Mouse (Mus musculus) intestine, postnatal 0 days (tissue): ENCODE measurements around the gene Rab27a. TPM values are rescaled to one million over a fixed set of nuclear protein-coding genes. Genes with fewer than 3 reads are reported as not detected.
"Not testable (repeated sequence)": the region's sequence is repeated elsewhere in the genome, so short reads cannot be mapped to it uniquely, and the experiment has no call there.

ENCODE experiments used
- ATAC-seq: fragments of 200-750 bp; cut with Nextera tagmentation; 2 replicates; pipeline ENCODE4 v1.8.0; 2017; ENCODE audit warnings: mild to moderate bottlenecking, moderate TSS enrichment, moderate library complexity
- H3K27ac ChIP-seq: fragments of 300-500 bp; sonication (generic); 2 replicates; pipeline ENCODE4 v1.5.1; 2014; ENCODE audit warnings: mild to moderate bottlenecking, low read depth, low read length, moderate library complexity
- H3K27me3 ChIP-seq: fragments of 300-500 bp; sonication (generic); replicated peaks from 2 replicates; pipeline ENCODE4 v1.6.1; 2014; ENCODE audit warnings: low read length, mixed read lengths; ENCODE audit not compliant: control insufficient read depth, insufficient read depth
- H3K36me3 ChIP-seq: fragments of 300-500 bp; sonication (generic); 2 replicates; pipeline ENCODE4 v1.6.1; 2014; ENCODE audit warnings: mild to moderate bottlenecking, moderate library complexity; ENCODE audit not compliant: control insufficient read depth, insufficient read depth
- H3K4me1 ChIP-seq: fragments of 300-500 bp; sonication (generic); replicated peaks from 2 replicates; pipeline ENCODE4 v1.6.1; 2014; ENCODE audit warnings: antibody characterized with exemption, low read length, mixed read lengths; ENCODE audit not compliant: control insufficient read depth, insufficient read depth
- H3K4me2 ChIP-seq: fragments of 300-500 bp; sonication (generic); replicated peaks from 2 replicates; pipeline ENCODE4 v1.6.1; 2014; ENCODE audit warnings: low read depth, mild to moderate bottlenecking, moderate library complexity
- H3K4me3 ChIP-seq: fragments of 300-500 bp; sonication (generic); 2 replicates; pipeline ENCODE4 v1.5.1; 2014; ENCODE audit warnings: low read depth, low read length
- H3K9ac ChIP-seq: fragments of 300-500 bp; sonication (generic); 2 replicates; pipeline ENCODE4 v1.6.1; 2014; ENCODE audit warnings: mild to moderate bottlenecking, low read depth, low read length
- H3K9me3 ChIP-seq: fragments of 300-500 bp; sonication (generic); 2 replicates; pipeline ENCODE4 v1.6.1; 2016; ENCODE audit warnings: mixed run types; ENCODE audit not compliant: control insufficient read depth
- CTCF ChIP-seq: sonication (generic); IDR thresholded peaks from 2 replicates; pipeline ENCODE4 v1.5.1; 2016; ENCODE audit warnings: low read depth, mild to moderate bottlenecking, control low read depth, antibody characterized with exemption, moderate library complexity
- WGBS: fragments of 180-500 bp; shearing (Covaris S2); extraction: QIAGEN DNeasy Blood & Tissue Kit; methylation state at CpG from one replicate; pipeline ENCODE4 v1.1.7; 2014; 5-methylcytosine and 5-hydroxymethylcytosine counted together
- polyA plus RNA-seq: library from polyadenylated mRNA; unstranded; fragments of >200 nt; fragmentation: Nextera tagmentation; extraction: Ambion mirVana; gene quantifications from 2 replicates; pipeline ENCODE4 v1.2.1, GENCODE M21; 2015

The Rab27a gene
- polyA plus RNA-seq, 1 experiment from 2014 or later, result 5.7 TPM

- WGBS, result 55% methylated on average over 10 of the region's 10 CpGs
- H3K4me2 ChIP-seq, result no peak overlapping the region
- peak; percentile 50 for TF ChIP-seq CTCF
- no peaks in the 10 kb centered on the region for H3K4me1 ChIP-seq
- H3K27me3 ChIP-seq, result no peaks in the 10 kb centered on the region
- H3K9me3 ChIP-seq, result no peaks in the 10 kb centered on the region
- H3K36me3 ChIP-seq, result no peaks in the 10 kb centered on the region
- H3K27ac ChIP-seq, result no peak overlapping the region
- H3K9ac ChIP-seq, result no peak overlapping the region
- H3K4me3 ChIP-seq, result no peak overlapping the region
- ATAC-seq, result no peak
Measured at GRCm38 (mm10) chr9:73070971-73071659, 26.5 kb downstream of the Rab27a start.

DNA sequence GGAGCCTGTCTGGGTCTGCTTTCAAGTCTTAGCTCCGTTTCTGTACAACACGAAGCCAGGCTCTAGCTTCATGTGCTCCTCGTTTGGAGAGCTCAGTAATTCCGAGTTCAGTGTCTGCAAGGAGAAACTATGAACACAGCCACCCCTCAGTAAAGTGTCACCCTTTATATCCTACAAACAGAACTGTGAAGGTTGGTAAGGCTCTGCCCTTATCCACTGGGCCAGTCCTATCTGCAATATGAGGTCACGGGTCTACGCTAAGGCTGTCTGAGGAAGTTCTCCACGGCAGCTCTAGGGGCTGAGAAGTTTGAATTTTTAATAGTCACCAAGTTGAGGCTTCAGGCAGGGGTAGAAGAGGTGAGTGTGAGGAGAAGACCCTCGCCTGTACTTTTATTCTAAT, 27.8 kb downstream of the Rab27a start:
- no peaks in the 10 kb centered on the region for H3K36me3 ChIP-seq

DNA sequence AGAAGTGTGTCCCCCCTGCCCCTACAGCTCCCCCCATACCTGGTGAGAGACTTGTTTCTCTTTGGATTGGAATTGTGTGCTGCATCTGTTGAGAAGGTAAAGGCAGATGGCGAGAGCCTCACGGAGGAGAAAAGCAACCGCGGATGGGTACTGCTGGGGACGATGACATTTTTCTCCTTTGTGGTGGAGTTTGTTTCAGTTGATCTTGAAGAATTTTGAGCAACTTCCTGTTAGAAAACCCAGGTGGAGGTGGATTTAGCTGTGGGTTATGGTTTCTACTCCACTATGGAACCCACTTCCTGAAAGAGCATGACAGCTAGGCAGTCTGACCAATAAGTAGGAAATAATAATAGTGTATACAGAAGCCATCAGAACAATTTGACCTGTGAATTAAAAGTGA, 28.5 kb downstream of the Rab27a start:
- TF ChIP-seq CTCF, result no peak
- H3K4me3 ChIP-seq, result no peak overlapping the region
- H3K9ac ChIP-seq, result no peak overlapping the region
- no peaks in the 10 kb centered on the region for H3K36me3 ChIP-seq
- no peak for ATAC-seq
- H3K9me3 ChIP-seq, result no peaks in the 10 kb centered on the region
- WGBS, result 88% methylated on average over 5 of the region's 5 CpGs
- no peaks in the 10 kb centered on the region for H3K4me1 ChIP-seq
- H3K27ac ChIP-seq, result no peak overlapping the region
- no peaks in the 10 kb centered on the region for H3K27me3 ChIP-seq
- no peak overlapping the region for H3K4me2 ChIP-seq

More for the DNA sequence above, 27.8 kb downstream of the Rab27a start:
- no peaks in the 10 kb centered on the region for H3K27me3 ChIP-seq
- H3K4me2 ChIP-seq, result no peak overlapping the region
- H3K9me3 ChIP-seq, result no peaks in the 10 kb centered on the region
- no peaks in the 10 kb centered on the region for H3K4me1 ChIP-seq
- H3K4me3 ChIP-seq, result no peak overlapping the region
- H3K9ac ChIP-seq, result no peak overlapping the region
- TF ChIP-seq CTCF, result no peak
- H3K27ac ChIP-seq, result no peak overlapping the region
- WGBS, result 81% methylated on average over 8 of the region's 8 CpGs
- ATAC-seq, result no peak

DNA sequence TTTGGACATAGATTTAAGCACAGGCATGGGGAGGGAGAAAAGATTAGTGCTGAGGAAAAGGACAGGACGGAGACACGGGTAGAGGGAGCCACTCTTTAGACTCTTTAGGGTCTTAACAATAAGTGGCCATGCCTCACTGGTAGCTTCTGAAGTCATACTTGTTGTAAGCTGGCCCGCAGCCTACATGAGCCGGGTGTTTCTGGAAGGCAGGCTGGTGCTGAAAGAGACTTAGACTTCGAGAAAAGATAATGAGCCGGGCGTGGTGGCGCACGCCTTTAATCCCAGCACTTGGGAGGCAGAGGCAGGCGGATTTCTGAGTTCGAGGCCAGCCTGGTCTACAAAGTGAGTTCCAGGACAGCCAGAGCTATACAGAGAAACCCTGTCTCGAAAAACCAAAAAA, 34.7 kb downstream of the Rab27a start:
- not testable (repeated sequence) for H3K9me3 ChIP-seq, H3K4me1 ChIP-seq, H3K4me3 ChIP-seq, H3K9ac ChIP-seq, ATAC-seq, H3K27ac ChIP-seq, H3K27me3 ChIP-seq, H3K4me2 ChIP-seq, H3K36me3 ChIP-seq
- WGBS, result 89% methylated on average over 10 of the region's 12 CpGs

DNA sequence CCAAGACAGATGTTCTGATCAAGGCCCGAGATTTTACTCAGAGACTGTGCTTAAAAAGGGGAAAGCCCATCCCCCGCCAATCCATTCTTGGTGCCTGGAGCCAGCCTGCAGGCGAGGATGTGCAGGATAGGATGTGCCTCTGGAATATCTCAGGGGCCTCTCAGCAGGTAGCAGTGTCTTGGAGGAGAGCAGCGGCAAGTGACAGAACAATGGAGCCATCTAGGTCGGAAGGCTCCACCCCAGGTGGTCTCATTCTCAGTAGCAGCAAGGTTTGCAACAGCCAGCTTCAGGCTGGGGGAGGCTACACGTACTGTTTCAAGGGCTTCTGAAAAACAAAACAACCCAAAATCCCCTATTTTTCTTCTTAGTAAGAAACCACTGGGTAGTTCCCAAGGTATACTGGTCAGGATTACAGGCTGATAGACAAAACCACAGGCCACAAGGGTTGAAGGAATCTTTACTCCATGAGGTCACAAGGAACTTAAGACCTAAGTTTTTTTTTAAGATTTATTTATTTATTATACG, 35.2 kb downstream of the Rab27a start:
- H3K9me3 ChIP-seq, result no peaks in the 10 kb centered on the region
- ATAC-seq, result no peak
- H3K27me3 ChIP-seq, result no peaks in the 10 kb centered on the region
- TF ChIP-seq CTCF, result no peak
- H3K27ac ChIP-seq, result no peak overlapping the region
- H3K36me3 ChIP-seq, result no peaks in the 10 kb centered on the region
- H3K4me3 ChIP-seq, result no peak overlapping the region
- H3K9ac ChIP-seq, result no peak overlapping the region
- H3K4me2 ChIP-seq, result no peak overlapping the region
- no peaks in the 10 kb centered on the region for H3K4me1 ChIP-seq
- WGBS, result 58% methylated on average over 7 of the region's 7 CpGs

GRCm38 (mm10) chr9:73082291-73083000, 37.8 kb downstream of the Rab27a start:
- Histone ChIP-seq H3K4me2 (no peak overlapping the region), H3K36me3 (no peaks in the 10 kb centered on the region), H3K4me3 (no peak overlapping the region), H3K27me3 (no peaks in the 10 kb centered on the region), H3K9ac (no peak overlapping the region), H3K27ac (no peak overlapping the region), H3K4me1 (no peaks in the 10 kb centered on the region), H3K9me3 (no peaks in the 10 kb centered on the region)
- 86% methylated on average over 8 of the region's 8 CpGs for WGBS
- no peak for ATAC-seq
- no peak for TF ChIP-seq CTCF
